Mouse (Mus musculus): ENCODE results near the gene Fam71a.

- TF ChIP-seq GATA1 (IDR thresholded peaks at IDR 0.05; ENCODE audit: low read length) (no peak), TAL1 (IDR thresholded peaks at IDR 0.05; ENCODE audit: low read length) (no peak)
These were observed 31.7 kb downstream of the Fam71a start for GRCm38 (mm10) chr1:191132934-191133333.
